Comparison of ENCODE assay signal across 14 mouse cellular contexts in genomic region chr1:71723039-71723397, GRCm38 (mm10).
"Had no signal": no experiment of that assay in that cellular context is flagged by ENCODE, and none has a peak within 500 bp of the region (broad histone marks: within the 10 kb centered on the region; RNA-seq: fewer than 3 reads in every experiment).

No protein-coding gene starts in this region.

- H3K4me3 ChIP-seq: limb, embryonic 13.5 days; neural tube, embryonic 13.5 days had no signal

- ATAC-seq: inflammation-experienced regulatory T-cells, adult 6 months; intestine, postnatal 0 days had no signal

- H3K9me3 ChIP-seq: limb, embryonic 13.5 days; neural tube, embryonic 13.5 days had no signal

- H3K4me2 ChIP-seq: limb, embryonic 13.5 days; neural tube, embryonic 13.5 days had no signal

- H3K27ac ChIP-seq: limb, embryonic 13.5 days; macrophage; neural tube, embryonic 13.5 days had no signal

- H3K36me3 ChIP-seq: limb, embryonic 13.5 days; neural tube, embryonic 13.5 days had no signal

- H3K27me3 ChIP-seq: limb, embryonic 13.5 days; neural tube, embryonic 13.5 days had no signal

- H3K9ac ChIP-seq: limb, embryonic 13.5 days; neural tube, embryonic 13.5 days had no signal

- H3K4me1 ChIP-seq: limb, embryonic 13.5 days; neural tube, embryonic 13.5 days had no signal

- DNase-seq: kidney, adult 8-10 months; kidney, postnatal 36 days; layer of hippocampus, postnatal 36 days; left cerebral cortex, postnatal 4 days; retina, postnatal 1 day; right cerebral cortex, postnatal 4 days; spleen, adult 18-20 months; thymus, adult 18-20 months; thymus, postnatal 25 days had no signal
